Mouse (Mus musculus): Measurements from ENCODE around the gene Acot2.
"Not testable (repeated sequence)": the region's sequence is repeated elsewhere in the genome, so short reads cannot be mapped to it uniquely, and the experiment has no call there.

Gene Acot2

DNA sequence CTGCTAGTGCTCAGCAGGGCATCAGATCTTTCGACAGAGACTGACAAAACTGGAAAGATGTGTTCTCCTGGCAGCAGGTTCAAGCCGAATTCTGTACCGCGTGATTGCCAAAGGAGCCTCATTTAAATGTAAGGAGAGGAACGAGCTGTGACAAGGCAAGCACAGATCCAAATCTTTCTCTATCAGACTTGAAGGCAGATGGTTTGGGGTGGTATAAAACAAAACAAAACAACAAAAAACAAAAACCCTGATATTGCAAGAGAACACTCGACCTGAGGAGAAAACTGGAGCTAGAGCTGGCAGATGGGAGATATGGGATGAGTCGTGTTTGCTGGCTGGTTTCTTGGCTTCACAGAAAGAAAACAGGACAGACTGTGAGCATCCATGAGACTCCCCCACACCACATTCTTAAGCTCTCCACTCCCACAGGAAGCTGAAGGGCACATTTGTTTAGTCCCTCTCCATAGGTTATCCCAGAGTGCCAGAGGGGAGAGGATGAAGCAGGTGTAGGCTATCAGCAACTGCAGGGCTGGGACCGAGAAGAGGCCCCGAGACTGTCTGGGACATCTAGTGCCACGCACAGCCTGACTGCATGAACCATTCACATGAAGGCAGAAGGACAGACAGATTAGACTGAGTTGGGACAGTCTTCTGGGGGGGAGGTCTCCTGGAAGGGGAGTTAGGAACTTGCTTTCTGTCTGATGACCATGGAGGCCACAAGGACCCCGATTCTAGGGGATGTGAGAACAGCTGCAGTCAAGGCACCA, 10.9 kb downstream of the Acot2 start:
- DNase-seq, result no peak

DNA sequence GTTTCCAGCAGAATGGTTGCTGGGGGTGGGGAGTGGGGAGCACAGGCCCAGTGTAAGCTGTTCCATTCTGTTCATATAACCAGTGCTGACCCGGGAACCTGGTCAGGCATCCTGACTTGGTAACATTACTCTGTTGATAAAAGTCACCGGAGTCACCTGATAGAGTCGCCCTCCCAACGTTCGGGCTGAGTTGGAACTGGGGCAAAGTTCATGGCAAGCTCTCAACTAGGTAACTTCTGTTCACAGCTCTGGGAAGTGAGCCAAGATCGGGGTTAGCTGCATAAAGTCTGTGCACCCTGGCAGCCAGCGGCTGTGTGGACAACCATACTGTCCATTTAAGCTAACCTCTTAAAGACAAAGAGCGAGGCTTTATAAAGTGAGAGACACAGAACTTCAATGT, 11.6 kb downstream of the Acot2 start:
- DNase-seq, result not testable (repeated sequence)

DNA sequence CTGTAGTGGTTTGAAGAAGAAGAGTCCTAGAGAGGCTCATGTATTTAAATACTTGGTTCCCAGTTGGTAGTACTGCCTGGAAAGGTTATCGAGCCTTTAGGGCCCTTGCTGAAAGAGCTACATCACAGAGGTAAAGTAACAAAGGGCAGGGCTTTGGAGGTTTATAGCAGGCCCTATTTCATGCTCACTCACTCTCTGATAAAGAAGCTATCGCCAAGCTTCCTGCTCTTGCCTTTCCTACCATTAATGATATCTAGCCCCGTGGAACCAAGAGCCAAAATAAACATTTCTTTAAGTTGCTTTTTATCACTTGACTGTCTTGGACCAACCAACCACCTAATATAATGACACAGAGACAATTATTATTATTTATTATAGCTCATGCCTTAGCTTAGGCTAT, 12.8 kb downstream of the Acot2 start:
- no peak for DNase-seq

DNA sequence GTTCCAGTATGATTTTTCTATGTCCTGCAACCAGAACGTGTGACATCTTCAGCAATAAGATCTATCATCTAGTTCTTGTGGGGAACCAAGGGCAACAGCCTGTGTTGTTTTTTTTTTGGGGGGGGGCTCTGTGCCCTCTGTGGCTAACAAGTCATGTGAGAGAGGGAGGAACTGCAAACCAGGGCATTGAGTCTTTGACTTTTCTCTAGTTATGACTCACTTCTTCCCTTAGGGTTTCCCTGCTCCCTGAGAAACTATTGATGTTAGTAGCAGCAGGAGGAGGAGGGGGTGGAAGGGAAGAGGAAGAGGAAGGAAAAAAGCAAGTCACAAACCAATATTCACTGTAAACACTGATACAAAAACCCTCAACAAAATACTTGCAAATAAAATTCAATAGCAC, 16.2 kb downstream of the Acot2 start:
- no peak for DNase-seq

DNA sequence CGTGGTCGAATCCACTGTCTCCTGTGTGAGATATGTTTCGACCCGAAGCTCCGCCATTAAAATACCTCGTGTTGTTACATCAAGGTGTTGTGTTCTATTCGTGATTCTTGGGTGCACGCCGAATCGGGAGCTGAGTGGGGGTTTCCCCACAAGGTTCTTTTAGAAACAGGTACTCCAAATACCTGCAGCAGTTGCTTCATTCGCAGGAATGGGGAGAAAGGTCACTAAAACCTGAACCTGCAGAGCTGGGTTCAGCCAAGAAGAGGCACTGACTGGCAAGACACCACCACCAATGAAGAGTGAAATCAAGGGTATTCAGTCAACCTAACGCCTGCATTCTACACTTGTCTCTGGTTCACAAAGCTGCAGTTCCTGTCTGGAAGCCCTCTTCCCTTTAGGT, 20.6 kb downstream of the Acot2 start:
- no peak for DNase-seq

DNA sequence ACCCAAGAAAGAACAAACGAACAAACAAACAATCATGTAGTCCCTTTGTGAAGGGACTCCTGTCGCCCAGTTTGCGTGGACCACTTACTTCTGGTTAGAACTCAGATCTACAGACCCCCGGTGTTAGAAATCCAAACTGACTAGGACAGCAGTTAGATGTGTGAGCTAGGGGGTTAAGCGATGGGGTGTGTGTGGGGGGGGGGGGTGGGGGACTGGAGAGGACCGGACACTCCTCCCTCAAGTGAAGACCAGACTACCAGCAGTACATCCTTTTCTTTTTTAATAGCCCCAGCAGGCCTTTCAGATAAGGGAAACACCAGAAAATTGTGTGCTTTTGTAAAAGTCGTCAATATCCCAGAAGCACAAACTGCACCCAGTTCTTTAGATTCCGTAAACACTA, 21.1 kb downstream of the Acot2 start:
- DNase-seq, result no peak

DNA sequence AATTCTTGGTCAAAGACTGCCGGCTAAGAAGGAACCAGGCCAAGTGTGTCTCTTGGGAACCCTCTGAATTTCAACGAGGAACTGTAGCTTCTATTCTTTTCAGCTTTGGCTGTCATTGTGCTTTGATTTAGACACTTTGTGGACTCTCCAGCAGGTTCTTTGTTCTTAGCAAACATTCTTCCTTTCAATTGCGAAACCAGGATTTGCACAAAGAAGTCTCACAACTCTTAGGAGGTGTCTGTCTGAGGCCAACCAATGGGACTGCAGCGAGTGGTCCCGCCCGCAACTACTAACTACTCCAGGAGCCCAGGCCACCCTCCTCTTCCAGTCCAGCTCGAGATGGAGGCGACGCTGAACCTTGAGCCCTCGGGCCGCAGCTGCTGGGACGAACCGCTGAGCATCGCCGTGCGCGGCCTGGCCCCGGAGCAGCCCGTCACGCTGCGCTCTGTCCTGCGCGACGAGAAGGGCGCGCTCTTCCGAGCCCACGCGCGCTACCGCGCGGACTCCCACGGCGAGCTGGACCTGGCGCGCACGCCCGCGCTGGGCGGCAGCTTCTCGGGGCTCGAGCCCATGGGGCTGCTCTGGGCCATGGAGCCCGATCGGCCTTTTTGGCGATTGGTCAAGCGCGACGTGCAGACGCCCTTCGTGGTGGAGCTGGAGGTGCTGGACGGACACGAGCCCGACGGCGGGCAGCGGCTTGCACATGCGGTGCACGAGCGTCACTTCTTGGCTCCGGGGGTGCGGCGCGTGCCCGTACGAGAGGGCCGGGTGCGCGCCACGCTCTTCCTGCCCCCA, 21.7 kb downstream of the Acot2 start, which contains the start of gene Acot1:
Acot1 (plus strand) TSS at position 320 of the 795 bp plus-strand sequence.
- peak; percentile 25 to 52 for DNase-seq

DNA sequence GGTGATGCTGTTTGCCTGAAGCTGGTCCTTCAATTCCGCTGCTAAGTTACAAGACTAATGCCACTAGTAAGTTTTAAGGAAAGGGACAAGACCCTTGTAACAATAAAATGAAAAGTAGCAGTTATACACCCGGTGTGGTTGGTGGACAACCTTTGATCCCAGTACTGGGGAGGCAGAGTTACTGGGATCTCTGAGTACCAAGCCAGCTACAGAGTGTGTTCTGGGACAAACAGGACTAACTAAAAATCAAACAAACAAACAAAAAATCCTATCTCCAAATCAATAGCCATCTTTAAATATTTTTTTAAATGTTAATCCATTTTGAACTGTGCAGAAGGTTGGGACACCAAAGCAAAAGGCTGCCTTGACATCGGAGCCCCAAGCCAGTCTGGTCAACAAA, 22.5 kb downstream of the Acot2 start:
- DNase-seq, result no peak

DNA sequence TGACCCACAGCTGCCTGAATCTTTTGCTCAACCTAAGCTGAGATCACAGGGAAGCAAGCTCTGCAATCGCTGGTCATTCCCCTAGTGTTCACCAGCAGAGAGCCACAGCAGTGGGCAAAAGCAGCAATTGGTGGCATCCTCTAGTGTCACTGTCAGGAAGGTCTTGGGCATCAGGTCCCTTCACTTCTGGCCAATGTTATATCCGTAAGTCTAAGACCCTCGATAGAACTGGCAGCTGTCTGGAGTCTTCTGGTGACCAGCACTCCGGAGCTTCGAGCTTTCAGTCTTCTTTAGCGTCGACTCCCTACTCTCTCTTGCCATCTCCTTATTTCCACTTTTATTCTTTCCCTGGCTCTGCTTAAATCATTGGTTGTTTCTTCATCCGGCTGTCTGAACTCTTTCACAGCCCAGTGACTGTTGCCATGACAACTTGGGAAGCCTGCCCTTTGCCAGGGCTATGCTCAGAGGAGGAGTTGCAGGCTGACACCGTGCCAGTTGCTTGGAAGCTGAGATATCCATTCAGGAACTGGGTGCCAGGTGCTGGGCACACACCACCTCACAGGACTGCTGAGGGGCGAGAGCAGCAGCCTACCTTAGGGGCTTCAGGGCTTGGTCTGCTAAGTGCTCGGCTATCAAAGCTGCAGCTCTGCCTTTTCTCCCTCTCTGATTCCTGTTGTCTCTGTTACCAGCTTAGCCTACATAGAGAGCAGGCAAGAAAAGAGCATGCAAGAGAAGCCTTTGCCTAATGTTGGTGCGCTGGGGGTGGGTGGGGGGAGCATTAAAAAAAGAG, 23.8 kb downstream of the Acot2 start:
- DNase-seq, result peak; percentile 71 to 77

DNA sequence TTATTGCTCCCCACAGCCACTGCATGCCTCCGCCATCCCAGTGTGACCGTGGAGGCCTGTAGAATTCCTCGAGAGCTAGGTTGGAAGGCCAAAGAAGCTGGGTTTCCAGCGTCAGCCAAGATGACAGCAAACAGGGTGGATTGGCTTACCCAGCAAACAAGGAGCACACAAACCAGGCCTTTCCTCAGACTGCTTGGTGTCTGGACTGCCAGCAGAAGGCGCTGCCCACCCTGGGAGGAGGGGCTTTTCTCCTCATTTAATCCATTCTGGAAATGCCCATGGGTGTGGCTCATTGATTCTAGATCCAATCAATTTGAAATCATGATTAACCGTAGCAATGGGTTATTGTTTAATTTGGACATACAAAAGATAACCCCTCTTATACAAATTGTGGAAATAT, 25.5 kb downstream of the Acot2 start:
- DNase-seq, result no peak

DNA sequence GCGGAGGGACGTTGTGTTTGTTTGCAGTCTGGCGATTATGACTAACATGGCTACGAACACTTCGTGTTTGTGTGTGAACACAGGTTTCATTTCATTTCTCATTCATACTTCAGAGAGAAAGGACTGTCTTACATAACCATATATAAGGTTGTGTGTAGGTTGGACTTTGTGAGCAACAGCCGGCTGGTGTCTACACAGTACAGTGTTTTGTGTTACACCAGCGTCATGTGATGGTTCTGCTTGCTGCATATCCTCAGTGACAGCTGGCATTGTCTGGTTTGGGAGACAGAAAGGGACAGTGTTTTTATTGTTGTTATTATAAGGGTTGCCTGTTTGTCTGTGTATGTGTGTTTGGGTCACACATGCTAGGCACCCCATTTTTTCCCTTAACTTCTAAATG, 26.0 kb downstream of the Acot2 start:
- DNase-seq, result no peak

DNA sequence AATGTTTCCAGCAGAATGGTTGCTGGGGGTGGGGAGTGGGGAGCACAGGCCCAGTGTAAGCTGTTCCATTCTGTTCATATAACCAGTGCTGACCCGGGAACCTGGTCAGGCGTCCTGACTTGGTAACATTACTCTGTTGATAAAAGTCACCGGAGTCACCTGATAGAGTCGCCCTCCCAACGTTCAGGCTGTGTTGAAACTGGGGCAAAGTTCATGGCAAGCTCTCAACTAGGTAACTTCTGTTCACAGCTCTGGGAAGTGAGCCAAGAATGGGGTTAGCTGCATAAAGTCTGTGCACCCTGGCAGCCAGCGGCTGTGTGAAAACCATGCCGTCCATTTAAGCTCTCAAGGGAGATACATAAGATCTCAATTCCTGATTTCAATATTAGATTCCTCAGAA, 32.9 kb downstream of the Acot2 start:
- DNase-seq, result not testable (repeated sequence)

DNA sequence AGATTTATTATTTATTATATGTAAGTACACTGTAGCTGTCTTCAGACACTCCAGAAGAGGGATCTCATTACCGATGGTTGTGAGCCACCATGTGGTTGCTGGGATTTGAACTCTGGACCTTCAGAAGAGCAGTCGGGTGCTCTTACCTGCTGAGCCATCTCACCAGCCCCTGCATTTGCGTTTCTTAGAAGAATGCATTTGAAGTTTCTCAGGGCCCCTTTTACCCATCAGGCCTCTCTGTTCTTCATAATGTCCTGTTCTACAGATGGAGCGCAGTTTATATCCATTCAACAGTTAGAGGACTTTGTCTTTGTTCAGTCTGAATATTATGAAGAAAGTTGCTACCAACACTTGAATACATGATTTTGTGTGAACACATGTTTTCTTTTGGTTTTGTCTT, 34.6 kb downstream of the Acot2 start:
- not testable (repeated sequence) for DNase-seq

DNA sequence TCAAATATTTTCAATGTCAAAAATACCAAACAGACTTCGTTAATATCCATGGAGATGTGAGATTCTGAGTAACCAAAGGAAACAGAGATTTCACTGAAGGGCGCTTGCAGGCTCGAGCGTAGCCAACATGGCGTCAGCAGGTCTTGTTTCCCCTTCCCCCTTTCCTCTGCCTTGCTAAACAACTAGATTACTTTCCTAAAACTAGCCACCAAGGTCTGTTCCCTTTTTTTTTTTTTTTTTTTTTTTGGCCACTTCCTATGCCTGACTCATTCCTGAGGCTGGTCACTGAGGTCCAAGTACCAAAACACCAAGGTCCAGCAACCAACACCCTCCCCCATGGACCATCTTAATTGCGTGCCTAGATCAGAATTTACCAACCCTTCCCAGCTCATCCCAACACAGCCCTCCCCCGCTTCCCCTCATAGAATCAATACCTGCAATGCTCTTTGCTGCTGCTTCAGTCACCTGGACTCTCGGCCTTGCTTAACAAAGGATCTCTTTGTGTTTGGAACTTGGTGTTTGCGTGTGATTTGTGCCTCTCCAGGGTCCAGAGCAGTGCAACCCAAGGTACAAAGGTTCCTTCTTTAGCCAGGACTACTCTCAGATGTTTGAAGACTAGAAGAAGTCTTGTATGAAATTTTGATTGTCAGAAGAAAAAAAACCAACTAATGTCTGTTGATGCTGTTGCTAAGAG, 35.5 kb downstream of the Acot2 start:
- DNase-seq, result no peak

DNA sequence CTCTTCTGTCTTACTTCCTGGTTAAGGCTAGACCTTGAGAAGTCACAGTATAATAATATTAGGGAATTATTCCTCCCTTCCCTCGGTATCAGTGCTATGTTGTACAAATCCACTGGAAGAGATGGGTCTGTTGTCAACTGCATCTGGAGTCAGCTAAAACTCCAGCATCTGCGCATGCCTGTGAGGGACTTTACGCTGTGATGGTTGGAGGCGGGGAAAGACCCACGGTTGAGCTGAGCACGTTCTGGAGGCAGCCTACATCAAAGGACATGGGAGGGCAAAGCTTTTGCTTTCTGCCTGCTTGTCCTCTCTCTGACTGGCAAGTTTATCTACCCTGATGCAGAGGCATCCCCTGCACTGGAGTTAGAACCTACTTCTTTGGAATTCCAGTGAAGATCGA, 38.2 kb downstream of the Acot2 start:
- no peak for DNase-seq

DNA sequence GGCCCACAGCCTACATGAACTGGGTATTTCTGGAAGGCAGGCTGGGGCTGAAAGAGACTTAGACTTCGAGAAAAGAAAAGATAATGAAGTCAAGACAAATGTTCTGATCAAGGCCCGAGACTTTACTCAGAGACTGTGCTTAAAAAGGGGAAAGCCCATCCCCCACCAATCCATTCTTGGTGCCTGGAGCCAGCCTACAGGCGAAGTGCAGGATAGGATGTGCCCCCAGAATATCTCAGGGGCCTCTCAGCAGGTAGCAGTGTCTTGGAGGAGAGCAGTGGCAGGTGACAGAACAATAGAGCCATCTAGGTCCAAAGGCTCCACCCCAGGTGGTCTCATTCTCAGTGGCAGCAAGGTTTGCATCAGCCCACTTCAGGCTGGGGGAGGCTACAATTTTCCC, 40.7 kb downstream of the Acot2 start:
- not testable (repeated sequence) for DNase-seq

DNA sequence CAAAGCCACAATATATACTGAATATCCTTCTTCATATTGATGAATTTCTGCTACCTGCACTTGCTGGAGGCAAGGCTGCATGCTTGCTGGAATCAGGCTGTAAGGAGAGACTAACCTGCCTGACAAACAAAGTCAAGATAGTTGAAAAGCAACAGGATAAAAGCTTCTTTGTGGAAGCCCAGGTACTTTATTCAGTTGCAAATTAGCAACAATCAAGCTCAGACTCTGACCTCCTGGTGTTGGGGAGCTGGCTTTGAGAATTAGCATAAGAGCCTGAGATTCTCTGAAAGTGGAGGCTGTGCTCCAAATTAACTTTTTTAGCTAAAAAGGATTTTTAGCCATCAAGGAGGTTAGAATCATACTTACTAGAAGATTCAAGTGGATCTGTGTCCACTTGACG, 41.4 kb downstream of the Acot2 start:
- not testable (repeated sequence) for DNase-seq

DNA sequence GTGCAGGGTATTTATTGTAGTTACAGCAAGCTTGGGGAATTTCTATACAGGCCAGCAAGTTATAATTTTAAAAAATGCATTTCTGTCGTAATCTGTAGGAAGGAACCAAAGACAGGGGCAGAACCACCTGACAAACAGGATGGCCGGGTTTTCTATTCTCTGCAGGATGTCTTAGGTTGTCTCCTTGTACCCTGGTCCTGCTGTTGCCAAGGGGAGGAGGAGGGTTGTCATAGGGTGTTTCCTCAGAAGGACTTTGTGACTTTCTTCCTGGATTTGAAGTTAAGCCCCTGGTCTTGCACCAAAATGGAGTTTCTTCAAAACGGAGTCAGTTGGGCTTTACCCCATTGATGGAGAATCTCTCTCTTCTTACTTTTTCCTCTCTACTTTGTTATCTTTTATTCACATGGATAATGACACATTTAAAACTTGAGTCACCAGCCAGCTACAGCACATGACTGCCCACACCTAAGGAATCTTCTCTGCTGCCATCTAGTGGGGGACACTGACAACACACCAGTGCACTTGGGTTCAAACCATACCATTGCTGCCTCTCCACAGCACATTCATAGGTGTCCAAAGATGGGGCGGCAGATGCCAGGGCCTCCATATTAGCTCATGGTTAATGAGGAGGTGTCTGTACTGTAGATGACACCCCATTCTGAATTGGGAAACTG, 43.1 kb downstream of the Acot2 start:
- DNase-seq, result peak; percentile 75 to 85

DNA sequence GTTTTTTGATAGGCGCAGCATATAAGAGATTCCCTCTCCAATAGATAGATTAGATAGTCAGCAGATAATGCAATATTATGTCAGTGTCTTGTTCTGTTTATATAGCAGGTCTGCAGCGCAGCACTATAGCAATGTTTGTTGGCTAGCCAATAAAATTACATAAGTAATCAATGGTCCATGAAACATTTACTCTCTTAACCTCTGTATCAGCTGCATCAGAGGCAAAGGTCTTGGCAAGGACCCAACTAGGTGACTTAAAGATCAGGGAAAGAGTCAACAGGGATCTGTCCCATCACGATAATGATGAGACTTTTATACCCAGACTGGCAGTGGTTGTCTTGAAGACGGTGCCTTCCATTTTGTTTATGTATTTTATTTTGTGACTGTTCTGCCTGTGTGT, 45.2 kb downstream of the Acot2 start:
- no peak for DNase-seq

DNA sequence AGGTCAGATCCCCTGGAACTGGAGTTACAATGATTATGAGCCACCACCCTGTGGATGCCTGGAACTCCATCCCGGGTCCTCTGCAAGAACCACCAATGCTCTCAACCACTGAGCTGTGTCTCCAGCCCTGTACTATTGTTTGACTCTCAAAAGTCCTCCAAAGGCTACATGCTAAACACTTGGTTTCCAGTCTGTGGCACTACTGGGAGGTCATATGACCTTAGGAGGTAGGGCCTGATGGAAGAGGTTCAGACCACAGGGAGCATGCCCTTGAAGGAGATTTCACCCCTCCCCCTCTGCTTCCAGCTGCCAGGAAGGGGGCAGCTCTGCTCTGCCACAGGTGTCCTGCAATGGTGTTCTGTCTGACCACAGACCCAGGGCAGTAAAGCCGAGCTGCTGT, 45.6 kb downstream of the Acot2 start:
- not testable (repeated sequence) for DNase-seq

DNA sequence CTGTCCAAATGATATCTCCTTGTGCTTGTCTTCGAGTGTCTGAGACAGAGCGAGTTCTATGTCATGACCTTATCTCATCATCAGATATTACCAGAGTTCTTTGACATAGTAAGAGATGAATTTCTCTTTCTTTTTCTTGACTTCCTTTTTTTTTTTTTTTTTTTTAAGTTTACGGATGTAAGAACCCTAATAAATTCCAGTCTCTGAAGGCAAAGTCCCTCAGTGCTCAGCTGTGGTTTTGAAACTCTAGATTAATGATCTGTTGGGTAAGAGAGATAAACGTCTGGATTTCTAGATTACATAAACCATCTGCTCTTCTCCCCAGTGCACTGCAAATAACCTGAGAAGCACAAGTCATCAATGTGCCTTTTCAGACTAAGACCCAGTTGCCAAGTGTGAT, 46.4 kb downstream of the Acot2 start:
- DNase-seq, result no peak

DNA sequence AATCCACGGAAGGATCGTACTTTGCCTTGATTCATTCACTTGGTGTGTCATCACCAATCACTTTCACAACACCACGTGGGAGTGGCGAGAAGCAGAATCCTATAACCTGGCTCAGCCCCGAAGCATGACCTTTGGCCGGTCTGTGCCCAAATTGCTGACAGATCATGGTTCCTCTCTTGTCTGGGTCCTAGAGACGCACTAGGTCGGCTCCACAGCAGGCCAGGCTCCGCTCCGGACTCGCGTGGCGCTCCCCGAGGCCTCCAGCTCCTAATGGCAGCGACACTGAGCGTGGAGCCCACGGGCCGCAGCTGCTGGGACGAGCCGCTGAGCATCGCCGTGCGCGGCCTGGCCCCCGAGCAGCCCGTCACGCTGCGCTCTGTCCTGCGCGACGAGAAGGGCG, 50.6 kb downstream of the Acot2 start, which contains the start of gene Acot4:
Acot4 (plus strand) TSS at position 139 of the 400 bp plus-strand sequence.
- DNase-seq, result peak in 1 of 2 experiments; percentile 25
